Mouse (Mus musculus): ENCODE results near the gene Sez6l. TPM values are rescaled to one million over a fixed set of nuclear protein-coding genes. Genes with fewer than 3 reads are reported as not detected.

Sez6l gene
- polyA plus RNA-seq, 1 experiment: 105 TPM

DNA sequence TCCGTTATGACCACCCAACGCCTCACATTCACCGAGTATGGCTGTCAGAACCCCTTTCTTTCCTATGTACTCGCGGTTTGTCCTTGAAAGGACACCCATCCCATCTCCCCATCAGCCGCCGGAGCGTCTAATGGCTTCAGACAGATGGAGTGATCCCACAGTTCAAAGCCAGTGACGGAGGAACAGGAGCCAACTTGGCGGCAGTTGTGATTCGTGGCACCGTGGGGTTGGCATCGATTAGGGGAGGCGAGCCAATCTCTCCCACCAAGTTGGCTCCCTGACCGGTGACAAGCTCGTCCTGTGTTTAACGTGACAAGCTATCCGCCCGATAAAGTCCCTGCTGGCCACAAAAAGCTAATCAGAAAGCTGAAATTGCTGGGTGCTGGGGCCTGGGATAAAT lies 50.0 kb downstream of the Sez6l start:
- no peak overlapping the region for H3K4me3 ChIP-seq (ENCODE audit: insufficient read depth, low read length)
- no peak for TF ChIP-seq CTCF (IDR thresholded peaks at IDR 0.05; ENCODE audit: extremely low read depth, insufficient read depth, low read length)
- TF ChIP-seq POLR2A (IDR thresholded peaks at IDR 0.05; ENCODE audit: extremely low read depth, insufficient read depth, low read length): no peak
- H3K4me1 ChIP-seq (ENCODE audit: control insufficient read depth, insufficient read depth, low read length): peaks cover 16% of the 10 kb centered on the region
- H3K27ac ChIP-seq (ENCODE audit: insufficient read depth, low read length): peak overlapping the region; percentile 18; the same call in 1 of the 2 replicates

GRCm38 (mm10) chr5:112526435-112526834 lies 50.5 kb downstream of the Sez6l start:
- Histone ChIP-seq H3K4me3 (ENCODE audit: insufficient read depth, low read length) (no peak overlapping the region), H3K4me1 (ENCODE audit: control insufficient read depth, insufficient read depth, low read length) (peaks cover 17% of the 10 kb centered on the region), H3K27ac (ENCODE audit: insufficient read depth, low read length) (peak overlapping the region; percentile 18; the same call in 1 of the 2 replicates)
- TF ChIP-seq POLR2A (IDR thresholded peaks at IDR 0.05; ENCODE audit: extremely low read depth, insufficient read depth, low read length): no peak
- no peak for TF ChIP-seq CTCF (IDR thresholded peaks at IDR 0.05; ENCODE audit: extremely low read depth, insufficient read depth, low read length)

DNA sequence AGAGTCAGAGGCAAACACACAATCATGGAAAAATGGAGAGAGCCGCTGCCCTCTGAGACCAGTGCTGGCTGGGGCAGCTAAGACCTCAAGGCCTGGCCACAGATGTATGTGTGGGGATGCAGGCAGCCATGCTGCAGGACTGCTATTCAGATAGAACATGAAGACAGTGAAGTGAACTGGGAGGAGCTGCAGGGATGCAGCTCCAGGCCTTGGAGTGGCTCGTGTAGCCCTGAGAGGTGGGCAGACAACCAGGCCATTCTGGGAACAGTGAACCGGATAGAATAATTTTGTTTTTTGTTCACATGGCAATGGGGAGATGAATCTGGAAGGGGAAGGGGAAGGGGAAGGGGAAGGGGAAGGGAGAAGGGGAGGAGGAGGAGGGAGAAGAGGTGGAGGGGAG lies 51.0 kb downstream of the Sez6l start:
- no peak overlapping the region for H3K4me3 ChIP-seq (ENCODE audit: insufficient read depth, low read length)
- H3K27ac ChIP-seq (ENCODE audit: insufficient read depth, low read length): peak overlapping the region; percentile 76
- H3K4me1 ChIP-seq (ENCODE audit: control insufficient read depth, insufficient read depth, low read length): peaks cover 17% of the 10 kb centered on the region
- TF ChIP-seq POLR2A (IDR thresholded peaks at IDR 0.05; ENCODE audit: extremely low read depth, insufficient read depth, low read length) (no peak), CTCF (IDR thresholded peaks at IDR 0.05; ENCODE audit: extremely low read depth, insufficient read depth, low read length) (no peak)

DNA sequence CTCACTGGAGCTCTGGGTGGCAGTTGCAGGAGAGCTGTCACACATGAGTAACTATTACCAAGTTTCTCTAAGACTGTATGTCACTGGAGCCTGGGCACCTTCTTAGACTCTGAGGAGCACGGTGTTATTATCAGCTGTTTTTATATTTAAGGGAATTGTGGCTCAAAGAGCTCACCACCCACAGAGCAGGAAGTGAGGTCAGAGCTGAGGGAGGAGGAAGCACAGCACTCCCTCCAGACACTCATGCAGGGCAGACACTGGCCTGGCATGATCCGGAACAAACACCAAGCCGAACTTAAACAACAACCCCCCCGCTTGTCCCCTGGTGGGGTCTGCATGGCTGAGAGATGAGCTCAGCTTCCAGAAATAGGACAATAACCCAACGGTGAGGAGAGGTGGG lies 51.7 kb downstream of the Sez6l start:
- TF ChIP-seq POLR2A (IDR thresholded peaks at IDR 0.05; ENCODE audit: extremely low read depth, insufficient read depth, low read length) (no peak), CTCF (IDR thresholded peaks at IDR 0.05; ENCODE audit: extremely low read depth, insufficient read depth, low read length) (no peak)
- Histone ChIP-seq H3K4me3 (ENCODE audit: insufficient read depth, low read length) (no peak overlapping the region), H3K27ac (ENCODE audit: insufficient read depth, low read length) (peak overlapping the region; percentile 76), H3K4me1 (ENCODE audit: control insufficient read depth, insufficient read depth, low read length) (peaks cover 22% of the 10 kb centered on the region)

- peaks cover 23% of the 10 kb centered on the region for H3K4me1 ChIP-seq (ENCODE audit: control insufficient read depth, insufficient read depth, low read length)
- TF ChIP-seq POLR2A (IDR thresholded peaks at IDR 0.05; ENCODE audit: extremely low read depth, insufficient read depth, low read length) (no peak), CTCF (IDR thresholded peaks at IDR 0.05; ENCODE audit: extremely low read depth, insufficient read depth, low read length) (no peak)
- H3K4me3 ChIP-seq (ENCODE audit: insufficient read depth, low read length): no peak overlapping the region
- no peak overlapping the region for H3K27ac ChIP-seq (ENCODE audit: insufficient read depth, low read length)
These were observed 53.2 kb downstream of the Sez6l start for GRCm38 (mm10) chr5:112523796-112524195.

DNA sequence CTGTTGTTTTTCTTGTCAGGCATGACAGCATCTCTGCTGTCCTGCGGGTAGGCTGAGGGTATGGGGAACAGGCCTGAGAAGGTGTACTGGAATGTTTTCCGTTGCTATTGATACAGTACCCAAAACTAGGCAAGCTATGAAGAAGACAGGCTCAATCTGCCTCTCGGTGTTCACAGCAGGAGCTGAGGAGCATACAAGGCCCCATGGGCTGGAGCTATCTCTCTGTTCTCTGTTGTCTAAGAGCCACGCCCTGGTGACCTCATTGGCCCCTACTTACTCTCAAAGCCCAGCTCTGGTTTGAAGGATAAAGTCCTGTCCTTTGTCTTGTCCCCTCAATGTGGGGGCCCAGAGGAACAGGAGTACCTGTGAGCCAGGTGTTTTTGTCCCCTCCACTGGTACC lies 53.7 kb downstream of the Sez6l start:
- peaks cover 24% of the 10 kb centered on the region for H3K4me1 ChIP-seq (ENCODE audit: control insufficient read depth, insufficient read depth, low read length)
- TF ChIP-seq CTCF (IDR thresholded peaks at IDR 0.05; ENCODE audit: extremely low read depth, insufficient read depth, low read length) (no peak), POLR2A (IDR thresholded peaks at IDR 0.05; ENCODE audit: extremely low read depth, insufficient read depth, low read length) (no peak)
- H3K4me3 ChIP-seq (ENCODE audit: insufficient read depth, low read length): no peak overlapping the region
- no peak overlapping the region for H3K27ac ChIP-seq (ENCODE audit: insufficient read depth, low read length)

DNA sequence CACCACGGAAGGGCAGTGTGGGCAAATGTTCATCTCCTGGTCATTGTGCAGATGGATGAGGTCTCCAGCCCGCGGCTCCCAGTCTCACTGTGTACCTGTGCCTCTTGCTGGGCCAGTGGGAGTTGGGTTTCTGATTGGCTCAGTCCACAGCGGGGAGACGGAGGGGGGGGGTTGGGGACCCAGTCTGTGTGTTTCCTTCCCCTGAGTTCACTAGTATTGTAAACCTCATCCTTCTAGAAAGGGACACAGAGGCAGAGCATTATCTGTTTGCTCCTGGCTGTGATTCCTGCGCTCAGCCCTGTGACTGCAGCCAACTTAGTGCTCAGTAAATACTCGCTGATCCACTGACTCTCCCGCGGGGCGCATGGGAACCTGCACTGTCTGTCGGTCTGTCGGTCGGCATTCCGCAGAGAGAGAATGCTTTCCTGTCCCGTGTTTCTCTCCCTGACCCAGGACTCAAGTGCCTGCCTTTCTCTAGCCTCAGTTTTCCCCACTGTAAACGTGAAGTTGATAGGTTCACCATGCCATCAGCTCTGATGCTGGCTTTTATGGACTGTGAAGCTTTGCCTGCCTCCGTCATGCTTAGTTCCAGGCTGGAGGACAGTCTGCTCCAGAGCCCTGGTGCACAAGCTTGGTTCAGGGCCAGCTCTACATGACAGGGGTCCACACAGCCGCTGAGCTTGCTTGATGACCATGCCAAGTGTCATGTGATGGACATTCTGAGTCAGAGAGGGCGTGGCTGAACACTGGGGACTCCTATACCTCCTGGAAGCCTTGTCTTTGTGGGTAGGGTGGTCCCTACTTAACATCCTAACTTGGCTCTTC lies 55.1 kb downstream of the Sez6l start:
- Histone ChIP-seq H3K27ac (ENCODE audit: insufficient read depth, low read length) (no peak overlapping the region), H3K4me1 (ENCODE audit: control insufficient read depth, insufficient read depth, low read length) (peaks cover 28% of the 10 kb centered on the region), H3K4me3 (ENCODE audit: insufficient read depth, low read length) (no peak overlapping the region)
- no peak for TF ChIP-seq POLR2A (IDR thresholded peaks at IDR 0.05; ENCODE audit: extremely low read depth, insufficient read depth, low read length)
- TF ChIP-seq CTCF (IDR thresholded peaks at IDR 0.05; ENCODE audit: extremely low read depth, insufficient read depth, low read length): no peak

DNA sequence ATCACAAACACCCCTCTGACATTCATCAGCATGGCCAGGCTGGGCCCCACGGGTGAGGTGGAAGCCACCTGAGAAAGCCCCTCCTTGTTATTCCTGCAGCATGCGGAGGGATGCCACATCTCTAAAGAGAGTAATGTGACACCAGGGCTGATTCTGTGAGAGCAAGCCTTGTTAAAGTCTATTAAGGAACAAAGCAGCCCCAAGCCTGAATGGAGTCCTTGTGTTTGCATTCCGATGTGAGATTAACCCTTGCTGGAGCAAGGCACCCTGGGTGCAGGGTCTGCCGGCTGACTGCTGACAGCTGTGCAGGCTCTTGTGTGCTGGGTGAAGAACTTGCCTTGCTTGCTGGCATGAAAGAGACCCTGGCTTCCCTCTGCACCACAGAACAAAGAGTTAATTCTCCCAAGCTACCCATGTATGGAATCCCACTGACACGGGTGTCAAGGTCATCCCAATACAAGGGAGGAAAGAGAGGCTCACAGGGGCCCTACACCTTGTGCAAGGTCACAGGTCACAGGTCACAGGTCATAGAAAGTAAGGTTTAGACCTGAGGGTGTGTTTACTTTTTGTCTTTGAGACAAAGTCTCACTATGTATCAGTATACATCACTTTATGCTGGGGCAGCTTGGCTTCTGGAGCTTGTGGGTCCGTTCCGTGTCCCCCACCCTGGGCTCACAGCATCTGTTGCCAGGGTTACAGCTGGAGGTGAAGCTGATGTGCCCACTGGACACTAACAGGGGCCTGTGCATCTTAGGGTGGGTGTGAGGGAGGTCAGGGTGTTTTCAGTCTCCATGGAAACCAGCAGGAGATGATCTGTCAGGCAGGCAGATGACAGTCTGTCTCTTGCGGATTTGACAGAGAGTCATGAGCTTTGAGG lies 55.9 kb downstream of the Sez6l start:
- TF ChIP-seq POLR2A (IDR thresholded peaks at IDR 0.05; ENCODE audit: extremely low read depth, insufficient read depth, low read length) (no peak), CTCF (IDR thresholded peaks at IDR 0.05; ENCODE audit: extremely low read depth, insufficient read depth, low read length) (no peak)
- H3K27ac ChIP-seq (ENCODE audit: insufficient read depth, low read length): peak overlapping the region; percentile 45; the same call in 1 of the 2 replicates
- peaks cover 22% of the 10 kb centered on the region for H3K4me1 ChIP-seq (ENCODE audit: control insufficient read depth, insufficient read depth, low read length)
- no peak overlapping the region for H3K4me3 ChIP-seq (ENCODE audit: insufficient read depth, low read length)

DNA sequence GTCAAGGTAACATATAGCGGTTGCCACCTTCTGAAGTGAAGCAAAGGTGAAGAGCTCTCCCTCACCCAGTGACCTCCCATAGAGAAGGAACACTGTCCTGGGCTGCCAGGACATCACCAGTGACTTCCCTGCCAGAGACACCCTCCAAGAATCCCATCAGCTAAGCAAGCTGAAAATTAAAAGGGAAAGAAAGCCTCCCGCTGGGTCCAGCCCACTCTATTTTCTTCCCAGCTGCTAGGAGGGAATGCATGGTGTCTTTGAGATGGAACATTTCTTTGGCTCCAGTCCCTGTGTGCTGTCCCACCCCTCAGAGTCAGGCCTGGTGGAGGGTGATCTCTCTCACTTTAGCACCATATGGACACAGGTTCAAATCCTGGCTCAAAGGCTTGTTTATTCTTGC lies 58.2 kb downstream of the Sez6l start:
- 0 out of 2 replicates have a peak overlapping the region, but pooled peaks have one; percentile 12 for H3K27ac ChIP-seq (ENCODE audit: insufficient read depth, low read length)
- H3K4me1 ChIP-seq (ENCODE audit: control insufficient read depth, insufficient read depth, low read length): peaks cover 21% of the 10 kb centered on the region
- TF ChIP-seq POLR2A (IDR thresholded peaks at IDR 0.05; ENCODE audit: extremely low read depth, insufficient read depth, low read length) (no peak), CTCF (IDR thresholded peaks at IDR 0.05; ENCODE audit: extremely low read depth, insufficient read depth, low read length) (no peak)
- H3K4me3 ChIP-seq (ENCODE audit: insufficient read depth, low read length): no peak overlapping the region
